Mouse (Mus musculus) lung, postnatal 0 days (tissue): ENCODE results near the gene Adcy3.

Source experiments
- CTCF ChIP-seq: IDR thresholded peaks from 2 replicates; pipeline ENCODE4 v1.5.1; 2016; ENCODE audit warnings: antibody characterized with exemption, mild to moderate bottlenecking
- EP300 ChIP-seq: IDR thresholded peaks from 2 replicates; pipeline ENCODE4 v1.6.1; 2016; ENCODE audit warnings: antibody characterized with exemption, mild to moderate bottlenecking, control low read depth

DNA sequence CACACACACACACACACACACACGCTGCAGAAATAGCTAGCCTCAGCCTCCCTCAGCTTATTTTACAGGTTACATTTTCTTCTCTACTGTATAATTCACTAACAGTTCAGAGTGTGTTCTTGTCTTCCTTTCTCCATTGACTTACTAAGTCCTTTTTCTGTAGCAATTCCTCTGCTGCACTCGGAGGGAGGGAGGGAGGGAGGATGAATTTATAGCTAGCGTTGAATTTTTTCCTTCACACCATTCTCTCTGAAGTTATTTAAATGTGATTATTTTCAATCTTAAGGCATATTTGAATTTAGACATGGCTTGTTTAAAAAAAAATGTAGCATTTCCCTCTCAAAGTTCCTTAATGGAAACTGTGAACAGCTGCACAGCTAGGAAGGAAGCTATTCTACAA is 15.8 kb upstream of the Adcy3 start:
- TF ChIP-seq CTCF (no peak), EP300 (no peak)
